Mouse (Mus musculus) heart, embryonic 10.5 days (tissue): Measurements from ENCODE around the gene Tax1bp1. TPM values are rescaled to one million over a fixed set of nuclear protein-coding genes. Genes with fewer than 3 reads are reported as not detected.
A peak's percentile ranks its signal among the peaks of the same experiment; 100 is the strongest.

Source experiments
- DNase-seq: peaks from one replicate; pipeline ENCODE4 v3.0.0-alpha.2; 2017; ENCODE audit warnings: low spot score
- H3K27ac ChIP-seq: fragments of 300-500 bp; sonication (generic); 2 replicates; pipeline ENCODE4 v1.5.1; 2016; ENCODE audit warnings: mild to moderate bottlenecking
- H3K27me3 ChIP-seq: fragments of 300-500 bp; sonication (generic); 2 replicates; pipeline ENCODE4 v1.6.1; 2016; ENCODE audit warnings: mild to moderate bottlenecking; ENCODE audit not compliant: poor library complexity, insufficient read depth, severe bottlenecking
- H3K36me3 ChIP-seq: fragments of 300-500 bp; sonication (generic); 2 replicates; pipeline ENCODE4 v1.6.1; 2016; ENCODE audit warnings: mild to moderate bottlenecking, moderate library complexity
- H3K4me1 ChIP-seq: fragments of 300-500 bp; sonication (generic); 2 replicates; pipeline ENCODE4 v1.6.1; 2016; ENCODE audit warnings: mild to moderate bottlenecking
- H3K4me3 ChIP-seq: fragments of 300-500 bp; sonication (generic); 2 replicates; pipeline ENCODE4 v1.5.1; 2016; ENCODE audit warnings: mild to moderate bottlenecking, moderate library complexity
- H3K9me3 ChIP-seq: fragments of 300-500 bp; sonication (generic); 2 replicates; pipeline ENCODE4 v1.6.1; 2016; ENCODE audit warnings: mild to moderate bottlenecking, moderate library complexity
- WGBS: fragments of 180-500 bp; shearing (Covaris S2); methylation state at CpG from one replicate; pipeline ENCODE4 v1.1.7; 2016; 5-methylcytosine and 5-hydroxymethylcytosine counted together
- polyA plus RNA-seq: library from polyadenylated mRNA; unstranded; fragments of >200 nt; fragmentation: Nextera tagmentation; extraction: Ambion mirVana; gene quantifications from 2 replicates; pipeline ENCODE4 v1.2.1, GENCODE M21; 2016

Tax1bp1 gene
- polyA plus RNA-seq, 1 experiment from 2014 or later, result 97.1 TPM

DNA sequence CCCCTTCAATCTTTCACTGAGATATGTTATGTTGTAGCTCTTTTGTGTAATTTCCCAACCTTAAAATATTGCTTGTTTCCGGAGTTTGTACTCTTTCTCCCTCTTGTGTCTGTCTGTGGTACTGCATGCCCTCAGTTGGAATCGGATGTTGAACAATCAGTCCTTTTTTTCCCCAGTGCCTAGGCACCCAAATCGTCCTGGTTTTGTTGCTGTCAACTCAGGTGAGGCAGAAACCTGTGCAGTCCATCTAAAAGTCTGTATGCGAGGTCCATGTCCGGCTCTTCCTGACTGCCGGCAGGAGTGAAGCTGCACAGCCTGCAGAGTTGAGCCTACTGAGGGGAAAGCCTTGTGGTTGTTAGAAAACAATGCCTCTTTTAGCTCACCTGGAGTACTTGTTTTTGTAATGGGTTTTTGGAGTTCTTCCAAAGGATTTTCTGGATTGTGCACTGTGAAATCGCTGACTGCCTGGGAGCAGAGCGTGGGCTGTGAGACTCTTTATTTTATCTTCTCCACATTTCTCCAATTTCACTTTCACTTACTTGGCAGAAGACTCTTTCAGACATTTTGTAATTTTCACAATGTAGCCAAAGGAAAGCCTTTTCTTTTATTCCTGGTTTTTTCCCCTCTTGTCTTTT, 11.4 kb downstream of the Tax1bp1 start:
- Histone ChIP-seq H3K4me1 (no peaks in the 10 kb centered on the region), H3K36me3 (peaks cover 34% of the 10 kb centered on the region), H3K4me3 (no peak overlapping the region), H3K27me3 (no peaks in the 10 kb centered on the region), H3K9me3 (no peaks in the 10 kb centered on the region), H3K27ac (no peak overlapping the region)
- peak; percentile 71 for DNase-seq
- WGBS, result 65% methylated on average over 8 of the region's 8 CpGs

GRCm38 (mm10) chr6:52730338-52730737, 16.8 kb downstream of the Tax1bp1 start:
- DNase-seq, result no peak
- peaks cover 34% of the 10 kb centered on the region for H3K36me3 ChIP-seq
- H3K27ac ChIP-seq, result no peak overlapping the region
- H3K9me3 ChIP-seq, result no peaks in the 10 kb centered on the region
- H3K4me3 ChIP-seq, result no peak overlapping the region
- WGBS, result 28% methylated on average over 4 of the region's 4 CpGs
- H3K27me3 ChIP-seq, result no peaks in the 10 kb centered on the region
- H3K4me1 ChIP-seq, result 0 out of 2 replicates have a peak, but pooled peaks cover 5% of the 10 kb centered on the region

DNA sequence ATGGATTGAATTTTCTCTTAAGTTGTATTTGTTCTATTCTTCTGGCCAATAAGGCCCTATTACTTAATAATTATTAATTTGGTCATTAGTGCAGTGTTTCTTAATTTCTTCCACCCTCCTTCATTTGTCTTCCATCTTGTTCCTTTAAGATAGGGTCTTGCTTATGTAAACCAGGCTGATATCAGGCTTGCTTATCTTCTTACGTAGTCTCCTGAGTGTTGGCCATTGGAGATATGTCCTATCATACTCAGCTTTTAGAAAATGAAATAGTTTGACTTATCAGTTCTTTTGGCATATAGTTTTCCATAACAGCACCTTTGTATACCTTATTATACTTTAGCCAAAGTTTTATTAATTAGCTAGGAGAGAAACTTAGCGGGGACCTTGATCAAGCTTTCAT, 21.1 kb downstream of the Tax1bp1 start:
- peaks cover 31% of the 10 kb centered on the region for H3K36me3 ChIP-seq
- WGBS, result 86% methylated on average over 2 of the region's 2 CpGs
- DNase-seq, result no peak

GRCm38 (mm10) chr6:52752832-52753231, 39.3 kb downstream of the Tax1bp1 start:
- no peaks in the 10 kb centered on the region for H3K9me3 ChIP-seq
- H3K27ac ChIP-seq, result no peak overlapping the region
- H3K4me1 ChIP-seq, result no peaks in the 10 kb centered on the region
- H3K36me3 ChIP-seq, result peaks cover 56% of the 10 kb centered on the region
- no peak for DNase-seq
- 86% methylated on average over 5 of the region's 5 CpGs for WGBS
- no peaks in the 10 kb centered on the region for H3K27me3 ChIP-seq
- H3K4me3 ChIP-seq, result no peak overlapping the region

More for the DNA sequence above, 21.1 kb downstream of the Tax1bp1 start:
- Histone ChIP-seq H3K4me1 (0 out of 2 replicates have a peak, but pooled peaks cover 5% of the 10 kb centered on the region), H3K27ac (no peak overlapping the region), H3K9me3 (no peaks in the 10 kb centered on the region), H3K27me3 (no peaks in the 10 kb centered on the region), H3K4me3 (no peak overlapping the region)

DNA sequence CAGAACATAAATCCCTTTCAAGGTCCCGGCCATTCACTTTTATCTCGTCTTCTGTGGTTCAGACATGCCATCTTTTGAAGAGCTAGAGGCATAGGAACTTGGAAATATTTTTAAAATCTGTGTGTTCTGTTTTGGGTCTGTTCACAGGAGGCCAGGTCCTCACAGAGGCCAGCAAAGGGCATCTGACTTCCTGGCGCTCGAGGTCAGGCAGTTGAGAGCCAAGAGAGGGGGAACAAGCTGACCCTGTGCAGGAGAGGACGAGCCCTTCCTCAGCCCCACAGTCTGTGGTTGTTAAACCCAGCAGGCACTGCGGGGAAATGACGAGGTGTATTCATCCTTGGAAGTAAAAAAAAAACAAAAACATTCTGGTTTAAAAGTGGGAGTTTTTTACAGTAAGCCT, 51.7 kb downstream of the Tax1bp1 start:
- peaks cover 62% of the 10 kb centered on the region for H3K36me3 ChIP-seq
- H3K27ac ChIP-seq, result no peak overlapping the region
- 75% methylated on average over 7 of the region's 7 CpGs for WGBS

GRCm38 (mm10) chr6:52770789-52771188, 57.3 kb downstream of the Tax1bp1 start:
- DNase-seq, result no peak
- 71% methylated on average over 1 of the region's 1 CpGs for WGBS
- H3K36me3 ChIP-seq, result peaks cover 41% of the 10 kb centered on the region
- no peak overlapping the region for H3K4me3 ChIP-seq
- H3K27ac ChIP-seq, result no peak overlapping the region
- no peaks in the 10 kb centered on the region for H3K27me3 ChIP-seq
- peaks cover 12% of the 10 kb centered on the region for H3K4me1 ChIP-seq
- H3K9me3 ChIP-seq, result no peaks in the 10 kb centered on the region

More for the DNA sequence above, 51.7 kb downstream of the Tax1bp1 start:
- no peaks in the 10 kb centered on the region for H3K4me1 ChIP-seq
- no peaks in the 10 kb centered on the region for H3K27me3 ChIP-seq
- H3K9me3 ChIP-seq, result no peaks in the 10 kb centered on the region
- DNase-seq, result no peak
- no peak overlapping the region for H3K4me3 ChIP-seq

GRCm38 (mm10) chr6:52773132-52773531, 59.6 kb downstream of the Tax1bp1 start:
- Histone ChIP-seq H3K4me3 (no peak overlapping the region), H3K9me3 (no peaks in the 10 kb centered on the region), H3K4me1 (peaks cover 18% of the 10 kb centered on the region), H3K27me3 (no peaks in the 10 kb centered on the region), H3K36me3 (peaks cover 17% of the 10 kb centered on the region), H3K27ac (no peak overlapping the region)
- WGBS, result 77% methylated on average over 5 of the region's 5 CpGs
- DNase-seq, result no peak

DNA sequence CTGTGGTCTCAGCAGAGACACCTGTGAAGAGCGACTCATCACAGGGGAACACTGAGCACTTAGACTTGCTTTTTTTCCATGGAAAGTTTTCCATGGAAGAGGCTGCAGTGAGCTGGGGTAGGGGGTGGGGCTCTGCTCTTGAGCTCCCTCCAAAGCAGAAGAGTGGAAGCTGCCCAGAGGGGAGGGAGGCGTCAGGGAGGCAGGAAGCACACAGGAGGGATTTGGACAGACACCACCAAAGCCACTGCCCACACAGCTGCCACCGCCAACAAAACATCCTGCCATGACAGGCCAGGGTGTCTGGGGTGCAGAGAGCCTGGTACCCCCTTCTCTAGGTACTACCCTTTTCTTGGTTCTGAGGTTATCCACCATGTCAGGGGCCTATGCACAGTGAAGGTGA, 61.8 kb downstream of the Tax1bp1 start:
- WGBS, result 64% methylated on average over 3 of the region's 3 CpGs
- H3K27me3 ChIP-seq, result no peaks in the 10 kb centered on the region
- peaks cover 18% of the 10 kb centered on the region for H3K4me1 ChIP-seq
- DNase-seq, result no peak
- H3K9me3 ChIP-seq, result no peaks in the 10 kb centered on the region
- H3K27ac ChIP-seq, result no peak overlapping the region; the same call in 1 of the 2 replicates
- 0 out of 2 replicates have a peak, but pooled peaks cover 3% of the 10 kb centered on the region for H3K36me3 ChIP-seq
- no peak overlapping the region for H3K4me3 ChIP-seq

- DNase-seq, result peak; percentile 58
- peaks cover 18% of the 10 kb centered on the region for H3K4me1 ChIP-seq
- no peak overlapping the region for H3K4me3 ChIP-seq
- H3K9me3 ChIP-seq, result no peaks in the 10 kb centered on the region
- H3K27me3 ChIP-seq, result no peaks in the 10 kb centered on the region
- WGBS, result 75% methylated on average over 8 of the region's 8 CpGs
- no peak overlapping the region for H3K27ac ChIP-seq
- H3K36me3 ChIP-seq, result 0 out of 2 replicates have a peak, but pooled peaks cover 3% of the 10 kb centered on the region
These were observed 62.4 kb downstream of the Tax1bp1 start for GRCm38 (mm10) chr6:52775956-52776355.

DNA sequence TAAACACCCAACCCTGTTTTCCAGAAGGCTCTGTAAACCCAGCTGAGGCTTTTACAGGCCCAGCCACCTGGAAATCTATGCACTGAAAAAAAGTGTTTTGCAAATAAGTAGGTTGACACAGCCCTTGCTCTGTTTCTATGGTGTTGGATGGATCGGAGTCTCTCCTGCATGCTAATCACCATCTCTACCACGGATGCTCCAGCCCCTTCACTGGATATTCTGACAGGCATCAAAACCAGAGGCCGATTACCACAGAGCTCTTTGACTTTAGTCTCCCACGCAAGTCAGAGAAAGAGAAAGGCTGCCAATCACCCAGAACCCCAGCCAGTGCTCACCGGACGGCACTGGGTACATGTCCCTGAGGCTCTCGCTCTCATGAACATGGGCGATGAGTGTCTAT, 63.5 kb downstream of the Tax1bp1 start:
- H3K4me1 ChIP-seq, result peaks cover 18% of the 10 kb centered on the region

DNA sequence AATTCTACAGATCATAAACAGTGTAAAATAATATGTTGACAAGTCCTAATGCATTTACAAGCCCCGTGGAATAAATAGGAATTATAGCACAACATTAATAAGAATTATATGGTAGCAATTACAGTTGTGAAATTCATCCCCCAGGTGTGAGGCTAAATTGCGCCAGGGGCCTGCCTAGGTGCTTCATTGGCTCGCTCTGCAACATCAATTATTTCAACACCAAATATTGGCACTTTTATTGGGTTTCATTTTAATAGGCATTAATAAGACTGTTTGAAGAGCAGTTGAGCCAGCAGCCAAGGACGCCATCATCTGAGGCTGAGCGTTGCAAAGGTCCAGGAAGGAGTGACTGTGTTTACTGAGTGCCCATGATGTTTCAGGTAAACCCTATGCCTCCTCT, 65.0 kb downstream of the Tax1bp1 start:
- peak; percentile 27 for DNase-seq
- Histone ChIP-seq H3K4me3 (no peak overlapping the region), H3K9me3 (no peaks in the 10 kb centered on the region), H3K36me3 (no peaks in the 10 kb centered on the region), H3K4me1 (peaks cover 18% of the 10 kb centered on the region), H3K27me3 (no peaks in the 10 kb centered on the region), H3K27ac (no peak overlapping the region)
- WGBS, result 87% methylated on average over 5 of the region's 5 CpGs

More for the DNA sequence above, 63.5 kb downstream of the Tax1bp1 start:
- Histone ChIP-seq H3K4me3 (no peak overlapping the region), H3K36me3 (no peaks in the 10 kb centered on the region), H3K27me3 (no peaks in the 10 kb centered on the region), H3K9me3 (no peaks in the 10 kb centered on the region), H3K27ac (no peak overlapping the region)
- WGBS, result 88% methylated on average over 8 of the region's 8 CpGs
- peak; percentile 61 for DNase-seq

- no peak overlapping the region for H3K4me3 ChIP-seq
- WGBS, result 81% methylated on average over 5 of the region's 5 CpGs
- H3K27ac ChIP-seq, result no peak overlapping the region
- H3K9me3 ChIP-seq, result no peaks in the 10 kb centered on the region
- no peaks in the 10 kb centered on the region for H3K27me3 ChIP-seq
- no peaks in the 10 kb centered on the region for H3K36me3 ChIP-seq
- DNase-seq, result peak; percentile 9
- peaks cover 17% of the 10 kb centered on the region for H3K4me1 ChIP-seq
These were observed 66.0 kb downstream of the Tax1bp1 start for GRCm38 (mm10) chr6:52779546-52779945.

DNA sequence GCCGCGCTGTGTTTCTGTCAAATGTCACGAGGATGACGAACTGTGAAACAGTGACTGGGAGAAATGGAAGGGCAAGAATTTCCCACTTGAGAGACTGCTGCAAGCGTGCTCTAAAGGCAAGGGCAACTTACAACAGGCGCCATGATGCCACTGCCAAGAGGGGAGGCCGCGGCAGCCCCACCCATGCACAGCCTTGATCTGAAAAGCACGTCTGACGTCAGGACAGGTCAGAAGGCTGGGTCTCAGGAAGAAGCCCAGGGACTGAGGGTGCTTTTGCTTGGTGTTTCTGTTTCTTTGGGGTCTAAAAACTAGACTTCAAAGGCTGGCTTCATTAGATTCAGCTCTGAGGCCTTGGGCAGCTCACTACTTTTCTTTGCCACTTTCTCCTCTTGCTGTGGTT, 76.8 kb downstream of the Tax1bp1 start:
- WGBS, result 60% methylated on average over 10 of the region's 10 CpGs
- Histone ChIP-seq H3K27ac (peak overlapping the region; percentile 44), H3K36me3 (no peaks in the 10 kb centered on the region), H3K27me3 (no peaks in the 10 kb centered on the region), H3K4me3 (no peak overlapping the region), H3K4me1 (peaks cover 25% of the 10 kb centered on the region), H3K9me3 (no peaks in the 10 kb centered on the region)
- DNase-seq, result no peak

DNA sequence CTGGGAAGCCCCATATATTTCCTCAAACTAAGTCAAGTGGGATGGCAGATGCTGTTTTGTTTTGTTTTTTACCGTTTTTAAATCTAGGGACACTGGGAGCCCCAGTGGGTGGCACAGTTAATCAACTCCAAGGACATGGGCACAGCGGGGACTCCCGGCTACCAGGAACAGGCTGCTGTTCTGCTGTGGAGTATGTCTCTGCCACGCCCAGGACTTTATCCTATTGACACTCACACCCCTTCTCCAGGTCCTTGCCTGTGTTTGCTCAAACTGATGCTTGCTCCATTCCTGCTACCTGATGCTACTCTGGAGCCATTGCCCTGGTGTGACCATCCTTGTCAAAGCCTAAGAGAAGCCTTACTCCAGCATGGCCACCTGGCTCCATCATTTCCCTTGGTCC, 77.3 kb downstream of the Tax1bp1 start:
- Histone ChIP-seq H3K4me3 (no peak overlapping the region), H3K27ac (peak overlapping the region; percentile 44; the same call in 1 of the 2 replicates), H3K9me3 (no peaks in the 10 kb centered on the region), H3K4me1 (peaks cover 27% of the 10 kb centered on the region), H3K36me3 (no peaks in the 10 kb centered on the region), H3K27me3 (no peaks in the 10 kb centered on the region)
- DNase-seq, result no peak
- WGBS, result 66% methylated on average over 4 of the region's 4 CpGs
